Mouse (Mus musculus): ENCODE results near the gene Nelfcd. TPM values are rescaled to one million over a fixed set of nuclear protein-coding genes. Genes with fewer than 3 reads are reported as not detected.
A peak's percentile ranks its signal among the peaks of the same experiment; 100 is the strongest.

The Nelfcd gene
- 10 to 100 TPM; 58.8 to 77.5 TPM for total RNA-seq (2021)
- long read RNA-seq, experiment 1, transcript Nelfcd-202 (15 exons, 2,279 nt): major isoform, 154 of 183 reads
- long read RNA-seq, experiment 1, partial matches to known transcripts: 6 of 183 reads
- long read RNA-seq, experiment 1, other reads (novel, unspliced or antisense): 23 of 183 reads
- long read RNA-seq, experiment 2, transcript Nelfcd-202 (15 exons, 2,279 nt): major isoform, 200 of 229 reads
- long read RNA-seq, experiment 2, partial matches to known transcripts: 5 of 229 reads
- long read RNA-seq, experiment 2, other reads (novel, unspliced or antisense): 24 of 229 reads

DNA sequence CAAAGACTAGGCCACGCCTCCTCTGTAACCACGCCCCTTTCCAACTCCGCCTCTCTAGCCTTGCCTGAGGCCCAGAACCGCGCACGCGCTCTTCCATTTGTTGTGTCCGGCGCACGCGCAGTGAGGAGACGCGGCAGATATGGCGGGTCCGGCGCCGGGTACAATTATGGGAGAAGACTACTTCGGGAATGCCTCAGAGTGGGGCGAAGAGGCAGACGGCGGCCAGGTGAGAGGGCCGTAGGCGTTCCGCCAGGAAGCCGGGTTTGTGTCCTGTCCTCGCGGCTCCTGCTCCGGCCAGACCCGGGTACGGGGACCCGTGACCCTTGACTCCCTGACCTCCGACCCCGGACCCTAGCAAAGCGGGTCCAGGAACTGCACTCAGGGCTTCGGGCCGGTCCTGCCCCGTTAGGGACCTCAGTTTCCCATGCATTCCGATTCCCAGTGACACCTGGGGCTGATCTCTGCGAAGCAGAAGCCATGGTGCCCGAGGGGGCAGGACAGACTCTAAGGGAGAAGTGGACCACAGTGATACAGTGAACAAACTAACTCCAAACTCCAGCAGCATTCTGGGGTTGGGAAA is at the start of gene Nelfcd:
Gene Nelfcd (plus strand): TSS at position 74 of the 580 bp plus-strand sequence.
- DNase-seq (ENCODE audit: low spot score in 2 of 2): peak; percentile 85 to 93

DNA sequence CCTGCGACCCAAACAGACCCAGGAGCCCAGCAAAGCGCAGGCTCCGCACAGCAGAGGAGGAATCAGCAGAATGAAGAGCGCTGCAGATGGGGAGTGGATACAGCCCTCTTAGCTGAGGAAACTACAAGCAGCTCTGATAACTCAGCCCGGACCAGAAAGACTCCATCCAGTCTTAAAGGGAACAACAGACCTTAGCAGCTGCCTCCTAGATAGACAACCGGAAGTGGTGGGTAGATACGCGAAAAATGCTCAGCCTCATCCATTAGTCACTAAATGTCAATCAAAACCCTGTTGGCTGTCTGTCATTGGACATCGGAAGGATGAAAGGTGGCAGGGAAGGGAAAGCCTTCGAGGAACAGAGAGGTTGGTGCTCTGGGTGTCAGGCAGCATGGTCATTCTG is 49.0 kb upstream of the Nelfcd start:
- DNase-seq (ENCODE audit: low spot score in 2 of 2): no peak

DNA sequence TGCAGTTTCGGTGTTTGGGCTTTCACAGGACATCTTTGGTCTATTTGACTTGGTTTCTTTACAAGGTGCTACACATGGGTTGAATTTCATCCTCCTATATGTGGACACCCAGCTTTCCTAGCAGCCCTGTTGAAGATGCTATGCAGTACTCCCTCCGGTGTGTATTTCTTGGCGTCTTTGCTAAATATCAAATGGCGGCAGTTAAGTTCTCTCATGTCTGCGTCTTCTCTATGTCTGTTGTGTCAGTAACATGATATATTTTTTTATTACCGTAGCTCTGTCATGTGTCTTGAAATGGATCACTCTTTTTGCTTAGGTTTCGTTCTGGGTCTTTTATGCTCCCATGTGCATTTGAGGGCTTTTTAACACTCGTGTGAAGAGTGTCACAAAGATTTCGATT is 34.6 kb upstream of the Nelfcd start:
- DNase-seq (ENCODE audit: low spot score in 2 of 2): no peak

DNA sequence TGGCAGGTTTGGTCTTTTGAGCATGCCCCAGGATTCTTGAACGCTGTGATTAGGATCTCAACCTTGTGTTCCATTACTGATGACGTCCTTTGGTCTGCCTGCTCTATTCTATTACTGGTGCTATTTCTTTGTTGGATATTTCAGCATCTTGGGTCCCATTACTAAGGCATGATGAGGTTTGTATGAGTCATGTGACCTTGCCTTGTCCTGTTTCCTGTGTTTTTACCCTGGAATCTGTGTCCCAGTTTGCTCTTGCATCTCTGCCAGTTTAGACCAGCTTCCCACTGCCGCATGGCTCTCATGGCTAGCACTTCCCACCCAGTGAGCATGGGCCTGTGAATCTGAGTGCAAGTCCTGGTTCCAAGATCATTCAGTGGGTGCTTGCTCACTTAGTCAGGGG is 23.7 kb upstream of the Nelfcd start:
- no peak for DNase-seq (ENCODE audit: low spot score in 2 of 2)

GRCm38 (mm10) chr2:174392554-174392953 is 23.1 kb upstream of the Nelfcd start:
- no peak for DNase-seq (ENCODE audit: low spot score in 2 of 2)

GRCm38 (mm10) chr2:174393383-174393782 is 22.2 kb upstream of the Nelfcd start:
- DNase-seq (ENCODE audit: low spot score in 2 of 2): no peak

GRCm38 (mm10) chr2:174396643-174397042 is 19.0 kb upstream of the Nelfcd start:
- DNase-seq (ENCODE audit: low spot score in 2 of 2): no peak

DNA sequence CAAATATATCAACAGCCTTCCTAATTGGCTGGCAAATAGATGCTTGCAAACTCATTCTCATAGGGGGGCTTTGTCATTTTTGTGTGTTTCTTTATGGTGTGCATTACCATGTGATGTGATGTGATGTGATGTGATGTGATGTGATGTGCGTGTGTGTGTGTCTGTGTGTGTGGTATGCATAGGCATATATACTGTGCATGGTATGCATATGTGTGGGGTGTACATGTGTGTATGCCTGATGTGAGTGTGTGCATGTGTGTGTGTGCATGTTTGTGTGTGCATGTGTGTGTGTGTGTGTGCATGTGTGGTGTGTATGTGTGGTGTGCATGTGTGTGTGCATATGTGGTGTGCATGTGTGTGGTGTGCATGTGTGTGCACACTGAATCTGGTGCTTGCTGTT is 18.5 kb upstream of the Nelfcd start:
- DNase-seq (ENCODE audit: low spot score in 2 of 2): no peak

DNA sequence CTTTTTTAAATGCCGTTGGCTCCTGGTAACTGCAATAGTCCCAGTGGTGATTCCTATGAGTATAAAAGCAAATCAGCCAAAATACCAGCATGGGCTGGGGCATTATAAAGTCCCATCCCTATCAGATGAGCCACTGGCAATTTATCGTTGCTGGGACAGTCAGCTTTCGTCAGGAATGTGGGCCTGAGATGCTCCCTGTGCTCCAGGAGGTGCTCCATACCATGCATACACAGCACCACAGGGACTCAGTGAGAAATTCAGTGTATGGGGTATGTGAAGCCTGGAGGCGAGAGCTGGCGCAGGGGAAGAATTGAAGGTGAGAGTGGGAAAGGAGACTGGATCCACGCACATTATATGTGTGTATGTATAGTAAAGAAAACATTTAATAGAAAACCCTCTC is 17.7 kb upstream of the Nelfcd start:
- DNase-seq (ENCODE audit: low spot score in 2 of 2): no peak

- DNase-seq (ENCODE audit: low spot score in 2 of 2): no peak
Measured at GRCm38 (mm10) chr2:174400396-174400795, 15.2 kb upstream of the Nelfcd start.

GRCm38 (mm10) chr2:174410222-174410621 is 5.4 kb upstream of the Nelfcd start:
- DNase-seq (ENCODE audit: low spot score in 2 of 2): no peak

- no peak for DNase-seq (ENCODE audit: low spot score in 2 of 2)
Measured at GRCm38 (mm10) chr2:174413127-174413526, 2.5 kb upstream of the Nelfcd start.

- DNase-seq (ENCODE audit: low spot score in 2 of 2): no peak
Measured at GRCm38 (mm10) chr2:174415001-174415730, 438 bp upstream of the Nelfcd start.

DNA sequence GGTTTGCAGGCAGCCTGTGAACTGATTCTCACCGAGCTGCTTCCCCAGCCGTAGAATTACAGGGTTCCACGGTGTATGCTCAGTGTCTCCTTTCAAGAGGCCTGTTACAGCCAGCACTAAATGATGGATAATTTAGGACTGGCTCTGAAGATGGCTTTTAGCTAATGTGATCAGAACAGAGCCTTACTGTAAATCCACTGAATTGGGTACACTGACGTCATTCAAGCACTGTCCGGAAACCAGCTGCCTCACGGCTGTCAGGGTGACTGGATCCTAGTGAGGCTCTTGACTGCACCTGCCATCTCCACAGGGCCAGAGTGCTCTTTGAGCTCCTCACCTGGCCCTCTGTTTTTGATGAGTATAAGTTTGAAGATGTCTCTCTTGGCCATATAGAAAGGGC is 5.5 kb downstream of the Nelfcd start:
- no peak for DNase-seq (ENCODE audit: low spot score in 2 of 2)

- DNase-seq (ENCODE audit: low spot score in 2 of 2): no peak
Measured at GRCm38 (mm10) chr2:174424301-174425085, 8.9 kb downstream of the Nelfcd start.

DNA sequence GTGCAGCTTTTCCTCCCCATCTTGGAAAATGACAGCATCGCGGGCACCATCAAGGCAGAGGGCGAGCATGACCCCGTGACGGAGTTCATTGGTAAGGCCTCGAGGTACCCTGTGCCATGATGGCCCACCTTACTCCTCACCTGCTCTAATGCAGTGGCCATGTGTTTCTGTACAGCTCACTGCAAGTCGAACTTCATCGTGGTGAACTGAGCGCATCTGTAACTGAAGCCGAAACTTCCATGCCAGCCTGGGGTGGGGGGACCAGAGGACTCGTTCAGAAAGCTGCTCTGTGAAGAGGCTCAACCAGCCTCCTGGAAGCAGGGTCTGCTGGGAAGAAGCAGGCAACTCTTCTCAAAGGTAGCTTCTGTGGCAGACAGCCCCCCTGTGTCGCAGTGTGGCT is 11.3 kb downstream of the Nelfcd start:
- no peak for DNase-seq (ENCODE audit: low spot score in 2 of 2)

GRCm38 (mm10) chr2:174428076-174428835 is 12.7 kb downstream of the Nelfcd start:
- no peak for DNase-seq (ENCODE audit: low spot score in 2 of 2)

GRCm38 (mm10) chr2:174428996-174429591 is 13.5 kb downstream of the Nelfcd start:
- DNase-seq (ENCODE audit: low spot score in 2 of 2): no peak

GRCm38 (mm10) chr2:174434943-174435342 is 19.3 kb downstream of the Nelfcd start:
- DNase-seq (ENCODE audit: low spot score in 2 of 2): no peak

GRCm38 (mm10) chr2:174436076-174436701 is 20.6 kb downstream of the Nelfcd start:
- DNase-seq (ENCODE audit: low spot score in 2 of 2): no peak
